Comparison of ENCODE assay signal across 8 mouse cellular contexts in genomic region chr13:67399183-67399903, GRCm38 (mm10). TPM values are rescaled to one million over a fixed set of nuclear protein-coding genes. Genes with fewer than 3 reads are reported as not detected.
A peak's percentile ranks its signal among the peaks of the same experiment; 100 is the strongest.
DNase-seq lines count a peak whose midpoint lies in the region; ATAC-seq lines count a peak whose summit lies in the region.
"Not testable (repeated sequence)": the region's sequence is repeated elsewhere in the genome, so short reads cannot be mapped to it uniquely, and the experiment has no call there.

Gene Zfp429, minus strand, starts transcription at chr13:67399819.

- peak within 1 kb of the TSS; percentile 58 for H3K4me2 ChIP-seq in intestine, embryonic 16.5 days (ENCODE audit: low read depth, low read length)

- H3K9ac ChIP-seq in intestine, embryonic 16.5 days (ENCODE audit: low read depth, low read length): peak within 1 kb of the TSS; percentile 75

- WGBS in embryonic facial prominence, embryonic 10.5 days: 5% methylated on average over 16 of the region's 16 CpGs
- WGBS in intestine, embryonic 16.5 days: 3% methylated on average over 14 of the region's 16 CpGs

- peak within 1 kb of the TSS; percentile 72 for H3K4me3 ChIP-seq in embryonic facial prominence, embryonic 10.5 days
- peak within 1 kb of the TSS; percentile 67 for H3K4me3 ChIP-seq in intestine, embryonic 16.5 days (ENCODE audit: low read length)

- not testable (repeated sequence) for H3K36me3 ChIP-seq in embryonic facial prominence, embryonic 10.5 days (replicated peaks); intestine, embryonic 16.5 days (ENCODE audit: control insufficient read depth, insufficient read depth, low read length)

- ATAC-seq in intestine, embryonic 16.5 days: peak; percentile 99
- ATAC-seq in megakaryocyte-erythroid progenitor cell, adult 5-6 weeks (replicated peaks; ENCODE audit: low FRiP score, low TSS enrichment, poor library complexity, severe bottlenecking): peak; percentile 98

- DNase-seq in adrenal gland, adult 8-10 months: peak; percentile 59
- peak; percentile 65 for DNase-seq in embryonic facial prominence, embryonic 10.5 days (ENCODE audit: low spot score)
- DNase-seq in gastrocnemius, postnatal 4 days (ENCODE audit: low spot score in 2 of 2): peak; percentile 41 to 68
- peak; percentile 73 to 82 for DNase-seq in left cerebral cortex, postnatal 25 days (ENCODE audit: low spot score in 2 of 2)
- peak; percentile 74 for DNase-seq in right cerebral cortex, postnatal 25 days
- peak; percentile 68 to 70 for DNase-seq in urinary bladder, postnatal 36 days (ENCODE audit: low spot score in 2 of 2)

- not testable (repeated sequence) for H3K27me3 ChIP-seq in embryonic facial prominence, embryonic 10.5 days (replicated peaks; ENCODE audit: low read depth, poor library complexity, severe bottlenecking); intestine, embryonic 16.5 days (replicated peaks; ENCODE audit: control insufficient read depth, insufficient read depth, low read length)

- H3K9me3 ChIP-seq in embryonic facial prominence, embryonic 10.5 days; intestine, embryonic 16.5 days (ENCODE audit: control insufficient read depth, low read length): not testable (repeated sequence)

- intact Hi-C loops in left cerebral cortex, postnatal 25 days (cut with DNase I): not testable (repeated sequence)

- not testable (repeated sequence) for H3K4me1 ChIP-seq in embryonic facial prominence, embryonic 10.5 days; intestine, embryonic 16.5 days (ENCODE audit: control insufficient read depth, insufficient read depth, low read length)

- peak within 1 kb of the TSS; percentile 77 for H3K27ac ChIP-seq in embryonic facial prominence, embryonic 10.5 days (replicated peaks)
- not testable (repeated sequence) for H3K27ac ChIP-seq in intestine, embryonic 16.5 days (ENCODE audit: low read length)

RNA-seq across cellular contexts. Expression of gene Zfp429, which starts in this region (rescaled TPM):
- 1 to 10 TPM; 3.5 to 7.4 (median 5.4) TPM for total RNA-seq in adrenal gland, adult 8-10 months (2022)
- polyA plus RNA-seq in embryonic facial prominence, embryonic 10.5 days (2016; fragmentation: Nextera tagmentation; extraction: Ambion mirVana): 4.2 and 4.5 TPM in 2 replicates
- 1 to 10 TPM; 2.0 to 2.4 TPM for total RNA-seq in gastrocnemius, postnatal 4 days (2021)
- 6.7 and 7.3 TPM in 2 replicates for polyA plus RNA-seq in intestine, embryonic 16.5 days (2015; fragmentation: Nextera tagmentation; extraction: Ambion mirVana)
- total RNA-seq in left cerebral cortex, postnatal 25 days (2021): 1 to 10 TPM; 1.7 to 2.4 TPM
- total RNA-seq in megakaryocyte-erythroid progenitor cell, adult 5-6 weeks (2014; fragmentation: Nextera tagmentation): 4.3 and 6.2 TPM in 2 replicates
- 10.5 and 11.5 TPM in 2 replicates for total RNA-seq in megakaryocyte-erythroid progenitor cell, adult 5-6 weeks (2017)
